Comparison of ENCODE assay signal across 8 mouse cellular contexts in genomic region chr15:77750461-77750860, GRCm38 (mm10). TPM values are rescaled to one million over a fixed set of nuclear protein-coding genes. Genes with fewer than 3 reads are reported as not detected.
DNase-seq lines count a peak whose midpoint lies in the region; ATAC-seq and TF ChIP-seq lines count a peak whose summit lies in the region.

No protein-coding gene starts in this region.

- no peak overlapping the region for H3K27ac ChIP-seq in midbrain, embryonic 11.5 days (ENCODE audit: low read depth, low read length)
- no peak overlapping the region for H3K27ac ChIP-seq in midbrain, embryonic 13.5 days
- no peak overlapping the region for H3K27ac ChIP-seq in liver, postnatal 0 days (ENCODE audit: low read depth)

- H3K4me1 ChIP-seq in midbrain, embryonic 11.5 days (ENCODE audit: control insufficient read depth, insufficient read depth, low read length): no peaks in the 10 kb centered on the region
- H3K4me1 ChIP-seq in midbrain, embryonic 13.5 days (replicated peaks): no peaks in the 10 kb centered on the region
- peaks cover 13% of the 10 kb centered on the region for H3K4me1 ChIP-seq in liver, postnatal 0 days (ENCODE audit: insufficient read depth)

- no peak overlapping the region for H3K4me3 ChIP-seq in midbrain, embryonic 11.5 days (ENCODE audit: low read depth, low read length)
- H3K4me3 ChIP-seq in midbrain, embryonic 13.5 days (replicated peaks): no peak overlapping the region
- H3K4me3 ChIP-seq in liver, postnatal 0 days (ENCODE audit: low read depth, low read length): no peak overlapping the region

- WGBS in midbrain, embryonic 11.5 days: 28% methylated on average over 1 of the region's 1 CpGs
- WGBS in midbrain, embryonic 13.5 days: 43% methylated on average over 1 of the region's 1 CpGs
- 31% methylated on average over 1 of the region's 1 CpGs for WGBS in liver, postnatal 0 days (ENCODE audit: insufficient replicate concordance)

- DNase-seq in cerebellum, adult 9-10 months: peak; percentile 67
- peak; percentile 72 for DNase-seq in midbrain, embryonic 11.5 days (ENCODE audit: low spot score, missing footprints)
- DNase-seq in brain, embryonic 14.5 days (ENCODE audit: low read depth): peak; percentile 32
- DNase-seq in liver, postnatal 0 days: peak; percentile 58
- no peak for DNase-seq in c-Kit-positive CD71-positive TER-119-positive erythroid progenitor cells, embryonic 14.5 days (ENCODE audit: low spot score)
- DNase-seq in urinary bladder, postnatal 4 days (ENCODE audit: low spot score in 2 of 2): no peak

- no peak overlapping the region for H3K9ac ChIP-seq in midbrain, embryonic 11.5 days (ENCODE audit: low read length)
- H3K9ac ChIP-seq in midbrain, embryonic 13.5 days (replicated peaks): no peak overlapping the region
- H3K9ac ChIP-seq in liver, postnatal 0 days (replicated peaks): no peak overlapping the region

- no peak for ATAC-seq in cerebellum, adult (ENCODE audit: insufficient number of reproducible peaks, low FRiP score, low TSS enrichment)
- no peak for ATAC-seq in midbrain, embryonic 11.5 days (ENCODE audit: low FRiP score)
- ATAC-seq in midbrain, embryonic 13.5 days: no peak
- no peak for ATAC-seq in liver, postnatal 0 days

- no peak for TF ChIP-seq POLR2A in brain, embryonic 14.5 days (IDR thresholded peaks at IDR 0.05; ENCODE audit: borderline replicate concordance, extremely low read depth, insufficient read depth, insufficient read length, poor library complexity, severe bottlenecking)

- no peaks in the 10 kb centered on the region for H3K27me3 ChIP-seq in midbrain, embryonic 11.5 days (ENCODE audit: control insufficient read depth, insufficient read depth, low read length)
- H3K27me3 ChIP-seq in midbrain, embryonic 13.5 days: no peaks in the 10 kb centered on the region
- H3K27me3 ChIP-seq in liver, postnatal 0 days (ENCODE audit: insufficient read depth, low read length): no peaks in the 10 kb centered on the region

- no peak for TF ChIP-seq EP300 in liver, postnatal 0 days (IDR thresholded peaks at IDR 0.05; ENCODE audit: low read depth)

- H3K36me3 ChIP-seq in midbrain, embryonic 11.5 days (ENCODE audit: control insufficient read depth, insufficient read depth, low read length): no peaks in the 10 kb centered on the region
- no peaks in the 10 kb centered on the region for H3K36me3 ChIP-seq in midbrain, embryonic 13.5 days
- H3K36me3 ChIP-seq in liver, postnatal 0 days (replicated peaks; ENCODE audit: insufficient read depth, low read length): peaks cover 32% of the 10 kb centered on the region

- H3K4me2 ChIP-seq in midbrain, embryonic 11.5 days: no peak overlapping the region
- H3K4me2 ChIP-seq in midbrain, embryonic 13.5 days (replicated peaks): no peak overlapping the region
- no peak overlapping the region for H3K4me2 ChIP-seq in liver, postnatal 0 days (ENCODE audit: low read depth, low read length)

- H3K9me3 ChIP-seq in midbrain, embryonic 11.5 days (ENCODE audit: control insufficient read depth, low read length): no peaks in the 10 kb centered on the region
- no peaks in the 10 kb centered on the region for H3K9me3 ChIP-seq in midbrain, embryonic 13.5 days
- H3K9me3 ChIP-seq in liver, postnatal 0 days (ENCODE audit: low read length): no peaks in the 10 kb centered on the region; the same call in 1 of the 2 replicates

- TF ChIP-seq CTCF in brain, embryonic 14.5 days (IDR thresholded peaks at IDR 0.05; ENCODE audit: borderline replicate concordance, extremely low read depth, insufficient read depth, insufficient read length): peak; percentile 56; the same call in 1 of the 2 replicates
- peak; percentile 84 for TF ChIP-seq CTCF in liver, postnatal 0 days (IDR thresholded peaks at IDR 0.05; ENCODE audit: low read depth)

RNA-seq across cellular contexts. Expression of gene Apol8, which starts 6.3 kb away (rescaled TPM):
- 0.11 and 0.34 TPM in 2 replicates for polyA plus RNA-seq in midbrain, embryonic 11.5 days (2014; fragmentation: Nextera tagmentation; extraction: Ambion mirVana)
- polyA plus RNA-seq in midbrain, embryonic 13.5 days (2015; fragmentation: Nextera tagmentation; extraction: Ambion mirVana): 0.23 TPM in 1 of 2 replicates, not detected in the other
- 0.30 and 0.37 TPM in 2 replicates for polyA plus RNA-seq in brain, embryonic 14.5 days (2012; rRNA removed)
- polyA plus RNA-seq in liver, postnatal 0 days (2015; fragmentation: Nextera tagmentation; extraction: Ambion mirVana): 7.7 and 9.8 TPM in 2 replicates

RNA-seq across cellular contexts. Expression of gene Apol9b, which starts 21.6 kb away (rescaled TPM):
- polyA plus RNA-seq in midbrain, embryonic 11.5 days (2014; fragmentation: Nextera tagmentation; extraction: Ambion mirVana): not detected in 2 replicates
- polyA plus RNA-seq in midbrain, embryonic 13.5 days (2015; fragmentation: Nextera tagmentation; extraction: Ambion mirVana): not detected in 2 replicates
- 0.06 TPM in 1 of 2 replicates, not detected in the other for polyA plus RNA-seq in brain, embryonic 14.5 days (2012; rRNA removed)
- polyA plus RNA-seq in liver, postnatal 0 days (2015; fragmentation: Nextera tagmentation; extraction: Ambion mirVana): 0.51 and 0.78 TPM in 2 replicates

RNA-seq across cellular contexts. Expression of gene Apol7e, which starts 51.8 kb away (rescaled TPM):
- not detected in 2 replicates for polyA plus RNA-seq in midbrain, embryonic 11.5 days (2014; fragmentation: Nextera tagmentation; extraction: Ambion mirVana)
- polyA plus RNA-seq in midbrain, embryonic 13.5 days (2015; fragmentation: Nextera tagmentation; extraction: Ambion mirVana): not detected in 2 replicates
- polyA plus RNA-seq in brain, embryonic 14.5 days (2012; rRNA removed): 0.04 TPM in 1 of 2 replicates, not detected in the other
- 0.12 TPM in 2 replicates for polyA plus RNA-seq in liver, postnatal 0 days (2015; fragmentation: Nextera tagmentation; extraction: Ambion mirVana)

Comparison
In these comparisons a context has a peak if more than half of its experiments do, and no peak if none do; other contexts are left out.
1. DNase-seq: peak in cerebellum, adult 9-10 months (single experiment), midbrain, embryonic 11.5 days (single experiment), brain, embryonic 14.5 days (single experiment) and liver, postnatal 0 days (single experiment); none in c-Kit-positive CD71-positive TER-119-positive erythroid progenitor cells, embryonic 14.5 days (single experiment) and urinary bladder, postnatal 4 days (0 of 2).